Mouse (Mus musculus): ENCODE results near the gene Gss. TPM values are rescaled to one million over a fixed set of nuclear protein-coding genes. Genes with fewer than 3 reads are reported as not detected.

The Gss gene
- total and polyA plus RNA-seq, 3 experiments, result 13.0 to 14.0 (median 14.0) TPM

DNA sequence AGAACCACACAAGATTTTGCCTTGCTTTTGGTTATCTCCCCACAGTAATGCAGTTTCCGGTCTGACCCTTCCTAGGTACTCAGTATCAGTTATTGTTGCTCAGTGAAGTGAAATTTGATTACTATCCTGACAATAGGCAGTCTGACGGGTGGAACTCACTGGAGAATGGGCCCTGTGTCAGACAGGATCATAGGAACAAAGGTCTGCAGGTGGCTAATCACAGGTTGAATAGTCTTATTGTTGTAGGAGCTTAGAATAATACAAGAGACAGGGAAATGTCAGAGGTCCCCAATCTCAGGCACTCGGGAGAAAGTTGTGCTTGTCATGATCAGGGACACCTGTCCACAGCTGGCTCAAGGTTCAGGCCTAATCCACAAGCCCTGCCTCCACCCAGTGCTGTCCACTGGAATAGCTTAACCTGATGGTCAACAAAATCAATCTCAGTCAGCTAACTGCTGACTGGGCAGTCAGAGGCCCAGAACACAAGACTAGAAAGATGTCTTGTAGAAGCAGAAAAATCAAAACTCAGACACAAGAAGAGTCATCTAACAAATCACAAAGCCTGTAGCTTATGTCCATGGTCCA, 23.3 kb downstream of the Gss start:
- 60% methylated on average over 3 of the region's 3 CpGs for WGBS

DNA sequence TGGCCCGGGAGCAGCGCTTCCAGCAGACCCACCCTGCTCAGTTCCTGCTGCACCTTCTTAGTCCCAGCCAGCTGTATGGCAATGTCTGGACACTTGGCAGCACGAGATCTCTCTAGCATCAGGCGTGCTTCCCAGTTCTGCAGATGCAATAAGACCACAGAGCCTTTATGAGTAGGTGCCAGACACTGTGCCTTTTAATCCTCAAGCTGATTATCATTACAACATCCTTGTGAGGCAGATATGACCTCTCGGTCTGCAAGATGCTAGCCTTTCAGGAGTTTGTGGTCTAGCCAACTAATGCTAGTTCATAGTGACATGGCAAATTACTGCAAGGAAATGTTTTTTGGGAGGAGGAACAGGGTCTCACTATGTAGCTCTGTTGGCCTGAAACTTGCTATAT, 24.9 kb downstream of the Gss start:
- no peak for DNase-seq
- no peaks in the 10 kb centered on the region for H3K4me1 ChIP-seq (ENCODE audit: control insufficient read depth, insufficient read depth, low read length)
- H3K4me3 ChIP-seq, result no peak overlapping the region
- H3K36me3 ChIP-seq (ENCODE audit: control insufficient read depth, insufficient read depth, low read length), result no peaks in the 10 kb centered on the region
- H3K27ac ChIP-seq, result no peak overlapping the region
- TF ChIP-seq POLR2A (IDR thresholded peaks at IDR 0.05; ENCODE audit: insufficient read depth, low read depth, low read length) (no peak), EP300 (IDR thresholded peaks at IDR 0.05; ENCODE audit: insufficient read depth, low read depth, low read length) (no peak), CTCF (IDR thresholded peaks at IDR 0.05) (no peak)
- H3K27me3 ChIP-seq (ENCODE audit: control insufficient read depth, insufficient read depth, low read length), result no peaks in the 10 kb centered on the region
- intact Hi-C loops (cut with DNase I), result no loop called here
- 77% methylated on average over 5 of the region's 5 CpGs for WGBS
- H3K9ac ChIP-seq (ENCODE audit: low read depth, low read length), result no peak overlapping the region
- H3K79me2 ChIP-seq (replicated peaks; ENCODE audit: control insufficient read depth, insufficient read depth, low read length), result no peaks in the 10 kb centered on the region

More for the DNA sequence above, 23.3 kb downstream of the Gss start:
- intact Hi-C loops (cut with DNase I), result no loop called here
- Histone ChIP-seq H3K36me3 (ENCODE audit: control insufficient read depth, insufficient read depth, low read length) (no peaks in the 10 kb centered on the region), H3K9ac (ENCODE audit: low read depth, low read length) (no peak overlapping the region), H3K4me3 (no peak overlapping the region), H3K27me3 (ENCODE audit: control insufficient read depth, insufficient read depth, low read length) (no peaks in the 10 kb centered on the region), H3K27ac (no peak overlapping the region), H3K79me2 (replicated peaks; ENCODE audit: control insufficient read depth, insufficient read depth, low read length) (no peaks in the 10 kb centered on the region), H3K4me1 (ENCODE audit: control insufficient read depth, insufficient read depth, low read length) (no peaks in the 10 kb centered on the region)
- no peak for TF ChIP-seq CTCF (IDR thresholded peaks at IDR 0.05)
- no peak for TF ChIP-seq EP300 (IDR thresholded peaks at IDR 0.05; ENCODE audit: insufficient read depth, low read depth, low read length)
- TF ChIP-seq POLR2A (IDR thresholded peaks at IDR 0.05; ENCODE audit: insufficient read depth, low read depth, low read length), result no peak
- DNase-seq, result no peak

DNA sequence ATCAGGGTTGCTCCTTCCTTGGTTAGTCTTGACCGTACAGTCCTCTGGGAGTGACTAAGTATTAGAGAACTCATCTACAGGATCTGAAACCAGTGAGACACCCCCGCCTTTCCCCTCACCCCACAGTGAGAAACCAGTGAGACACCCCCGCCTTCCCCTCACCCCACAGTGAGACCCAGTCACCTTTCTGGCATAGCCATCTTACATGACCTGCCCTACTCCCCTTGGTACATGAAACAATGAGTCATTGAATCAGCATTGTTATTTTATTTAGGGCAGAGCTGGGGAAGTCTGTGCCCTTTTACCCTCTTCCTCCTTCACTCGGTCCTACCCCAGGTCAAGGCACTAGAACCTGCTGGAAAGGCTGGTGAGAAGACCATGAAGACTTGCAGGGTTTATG, 29.7 kb downstream of the Gss start:
- TF ChIP-seq POLR2A (IDR thresholded peaks at IDR 0.05; ENCODE audit: insufficient read depth, low read depth, low read length) (no peak), CTCF (IDR thresholded peaks at IDR 0.05) (no peak), EP300 (IDR thresholded peaks at IDR 0.05; ENCODE audit: insufficient read depth, low read depth, low read length) (no peak)
- H3K4me3 ChIP-seq, result no peak overlapping the region
- no peaks in the 10 kb centered on the region for H3K27me3 ChIP-seq (ENCODE audit: control insufficient read depth, insufficient read depth, low read length)
- no peak overlapping the region for H3K27ac ChIP-seq
- intact Hi-C loops (cut with DNase I), result no loop called here
- H3K36me3 ChIP-seq (ENCODE audit: control insufficient read depth, insufficient read depth, low read length), result no peaks in the 10 kb centered on the region; the same call in 1 of the 2 replicates
- H3K9ac ChIP-seq (ENCODE audit: low read depth, low read length), result no peak overlapping the region
- H3K79me2 ChIP-seq (replicated peaks; ENCODE audit: control insufficient read depth, insufficient read depth, low read length), result no peaks in the 10 kb centered on the region
- DNase-seq, result no peak
- H3K4me1 ChIP-seq (ENCODE audit: control insufficient read depth, insufficient read depth, low read length), result no peaks in the 10 kb centered on the region
- WGBS, result 68% methylated on average over 4 of the region's 4 CpGs

DNA sequence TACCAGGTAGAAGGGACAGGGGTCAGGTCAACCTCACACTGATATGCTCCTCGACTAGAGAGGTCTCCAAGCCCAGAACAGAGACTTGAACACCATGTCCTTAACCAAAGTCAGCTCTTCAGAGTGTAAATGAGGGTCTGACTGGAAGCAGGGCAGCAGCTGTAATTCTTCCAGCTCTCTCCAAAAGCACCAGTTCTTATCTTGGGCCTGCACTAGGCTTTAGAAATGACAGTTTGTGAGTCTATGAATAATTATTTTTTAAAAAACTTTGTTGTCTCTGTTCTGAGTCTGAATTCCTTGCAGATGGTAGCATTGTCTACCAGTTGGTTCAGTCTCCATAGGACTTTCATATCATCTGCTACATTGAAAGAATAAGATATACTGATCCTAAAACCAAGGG, 30.4 kb downstream of the Gss start:
- no peaks in the 10 kb centered on the region for H3K27me3 ChIP-seq (ENCODE audit: control insufficient read depth, insufficient read depth, low read length)
- intact Hi-C loops (cut with DNase I), result no loop called here
- no peak overlapping the region for H3K9ac ChIP-seq (ENCODE audit: low read depth, low read length)
- TF ChIP-seq EP300 (IDR thresholded peaks at IDR 0.05; ENCODE audit: insufficient read depth, low read depth, low read length), result no peak
- TF ChIP-seq POLR2A (IDR thresholded peaks at IDR 0.05; ENCODE audit: insufficient read depth, low read depth, low read length), result no peak
- TF ChIP-seq CTCF (IDR thresholded peaks at IDR 0.05), result no peak
- H3K4me1 ChIP-seq (ENCODE audit: control insufficient read depth, insufficient read depth, low read length), result no peaks in the 10 kb centered on the region
- no peaks in the 10 kb centered on the region for H3K79me2 ChIP-seq (replicated peaks; ENCODE audit: control insufficient read depth, insufficient read depth, low read length)
- no peak overlapping the region for H3K4me3 ChIP-seq
- H3K36me3 ChIP-seq (ENCODE audit: control insufficient read depth, insufficient read depth, low read length), result no peaks in the 10 kb centered on the region; the same call in 1 of the 2 replicates
- WGBS, result 36% methylated on average over 1 of the region's 1 CpGs
- H3K27ac ChIP-seq, result no peak overlapping the region
- no peak for DNase-seq

DNA sequence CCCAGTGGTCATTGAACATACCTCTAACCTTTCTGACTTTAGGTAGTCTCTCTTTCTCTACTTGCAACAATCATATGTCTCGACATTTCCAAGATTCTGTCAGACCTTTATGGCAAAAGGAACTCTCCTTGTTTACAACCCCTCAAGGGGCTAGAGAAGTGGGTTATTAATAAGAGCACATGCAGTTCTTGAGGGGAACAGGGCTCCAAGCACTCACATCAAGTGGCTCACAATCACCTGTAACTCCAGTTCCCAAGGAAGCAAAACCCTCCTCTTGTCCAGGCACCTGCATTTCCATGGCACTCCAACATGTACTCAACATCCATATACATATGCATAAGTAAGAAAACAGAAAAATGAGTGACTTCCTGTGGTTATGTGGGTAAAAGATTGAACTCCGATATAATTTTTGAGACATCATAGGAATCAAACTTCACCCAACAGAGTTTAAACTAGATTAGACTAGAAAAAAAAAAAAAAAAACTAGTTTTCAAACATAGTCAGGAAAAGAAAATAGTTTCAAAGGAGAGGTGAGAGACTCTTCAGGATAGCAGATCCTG, 38.1 kb downstream of the Gss start:
- no peak for DNase-seq
- no peaks in the 10 kb centered on the region for H3K4me1 ChIP-seq (ENCODE audit: control insufficient read depth, insufficient read depth, low read length)
- no peak overlapping the region for H3K4me3 ChIP-seq
- H3K79me2 ChIP-seq (replicated peaks; ENCODE audit: control insufficient read depth, insufficient read depth, low read length), result no peaks in the 10 kb centered on the region
- H3K27ac ChIP-seq, result no peak overlapping the region
- WGBS, result 87% methylated on average over 2 of the region's 2 CpGs
- no peaks in the 10 kb centered on the region; the same call in 1 of the 2 replicates for H3K36me3 ChIP-seq (ENCODE audit: control insufficient read depth, insufficient read depth, low read length)
- TF ChIP-seq EP300 (IDR thresholded peaks at IDR 0.05; ENCODE audit: insufficient read depth, low read depth, low read length), result no peak
- no peak for TF ChIP-seq CTCF (IDR thresholded peaks at IDR 0.05)
- TF ChIP-seq POLR2A (IDR thresholded peaks at IDR 0.05; ENCODE audit: insufficient read depth, low read depth, low read length), result no peak
- no peak overlapping the region for H3K9ac ChIP-seq (ENCODE audit: low read depth, low read length)
- intact Hi-C loops (cut with DNase I), result no loop called here
- no peaks in the 10 kb centered on the region for H3K27me3 ChIP-seq (ENCODE audit: control insufficient read depth, insufficient read depth, low read length)

DNA sequence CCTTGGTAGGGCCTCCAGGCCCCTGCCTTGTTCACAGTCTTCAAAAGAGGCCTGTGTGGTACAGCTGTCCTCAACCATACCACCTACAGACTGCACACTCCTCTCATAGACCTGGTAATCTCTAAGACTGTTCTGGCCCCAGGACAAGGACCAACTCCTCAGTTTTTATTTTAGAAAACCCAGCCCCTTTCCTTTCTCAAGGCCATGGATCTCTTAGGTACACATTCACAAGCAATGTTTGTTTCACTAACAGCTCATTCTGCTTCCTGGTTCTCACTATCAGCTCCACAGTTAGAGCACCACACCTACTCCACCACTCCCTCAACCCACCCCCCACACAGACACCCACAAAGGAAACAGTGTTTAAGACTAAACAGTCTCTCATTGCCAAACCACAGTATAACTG, 39.7 kb downstream of the Gss start:
- H3K4me1 ChIP-seq (ENCODE audit: control insufficient read depth, insufficient read depth, low read length), result no peaks in the 10 kb centered on the region
- no peak for DNase-seq
- no peaks in the 10 kb centered on the region for H3K36me3 ChIP-seq (ENCODE audit: control insufficient read depth, insufficient read depth, low read length)
- intact Hi-C loops (cut with DNase I), result no loop called here
- no peaks in the 10 kb centered on the region for H3K27me3 ChIP-seq (ENCODE audit: control insufficient read depth, insufficient read depth, low read length)
- no peak overlapping the region for H3K9ac ChIP-seq (ENCODE audit: low read depth, low read length)
- H3K27ac ChIP-seq, result no peak overlapping the region
- no peak overlapping the region for H3K4me3 ChIP-seq
- no peak for TF ChIP-seq CTCF (IDR thresholded peaks at IDR 0.05)
- H3K79me2 ChIP-seq (replicated peaks; ENCODE audit: control insufficient read depth, insufficient read depth, low read length), result no peaks in the 10 kb centered on the region
